Mouse (Mus musculus) cerebellum, adult 2 months (tissue): ENCODE measurements around the gene Ahrr. TPM values are rescaled to one million over a fixed set of nuclear protein-coding genes. Genes with fewer than 3 reads are reported as not detected.
A peak's percentile ranks its signal among the peaks of the same experiment; 100 is the strongest.

ENCODE experiments used
- DNase-seq, 2 experiments: peaks; one replicate each; pipeline ENCODE4 v3.0.0; 2021
- H3K27ac ChIP-seq: fragments of 200-500 bp; 2 replicates; pipeline ENCODE4 v1.5.1; 2012; ENCODE audit warnings: low read length, control low read depth, inconsistent platforms; ENCODE audit not compliant: insufficient read depth
- H3K27me3 ChIP-seq: fragments of 200-500 bp; 2 replicates; pipeline ENCODE4 v1.6.1; 2012; ENCODE audit warnings: inconsistent platforms, mild to moderate bottlenecking, low read length, moderate library complexity; ENCODE audit not compliant: control insufficient read depth, insufficient read depth
- H3K4me1 ChIP-seq: fragments of 200-500 bp; 2 replicates; pipeline ENCODE4 v1.6.1; 2011; ENCODE audit warnings: low read length; ENCODE audit not compliant: control insufficient read depth, insufficient read depth
- H3K4me3 ChIP-seq: fragments of 200-500 bp; replicated peaks from 2 replicates; pipeline ENCODE3; 2011; ENCODE audit warnings: mild to moderate bottlenecking, low read depth, low read length, control low read depth; ENCODE audit not compliant: insufficient read depth
- CTCF ChIP-seq: fragments of 200-500 bp; IDR thresholded peaks from 2 replicates; pipeline ENCODE4 v1.5.1; 2011; ENCODE audit warnings: low read depth, mild to moderate bottlenecking, control low read depth, low read length, moderate library complexity, borderline replicate concordance; ENCODE audit not compliant: insufficient read depth
- POLR2A ChIP-seq: fragments of 200-500 bp; IDR thresholded peaks from 2 replicates; pipeline ENCODE4 v1.6.1; 2011; ENCODE audit warnings: low read length, control low read depth, borderline replicate concordance; ENCODE audit not compliant: insufficient read depth
- WGBS: fragments of 180-500 bp; shearing (Covaris S2); methylation state at CpG from one replicate; pipeline ENCODE4 v1.1.7; 2018; 5-methylcytosine and 5-hydroxymethylcytosine counted together
- polyA plus RNA-seq: library from polyadenylated mRNA; depleted of rRNA; stranded (reverse); fragments of >200 nt; gene quantifications from 2 replicates; pipeline ENCODE4 v1.2.3, GENCODE M21; 2012

Ahrr gene
- polyA plus RNA-seq, 1 experiment = 0.18 TPM

- TF ChIP-seq CTCF = no peak
- TF ChIP-seq POLR2A = no peak
- Histone ChIP-seq H3K27ac (no peak overlapping the region), H3K4me1 (no peaks in the 10 kb centered on the region), H3K27me3 (no peaks in the 10 kb centered on the region), H3K4me3 (no peak overlapping the region)
- DNase-seq = no peak
- 83% methylated on average over 6 of the region's 6 CpGs for WGBS
These were observed 13.2 kb upstream of the Ahrr start for GRCm38 (mm10) chr13:74305380-74305779.

- no peak overlapping the region for H3K4me3 ChIP-seq
- H3K4me1 ChIP-seq = no peaks in the 10 kb centered on the region
- no peak for TF ChIP-seq POLR2A
- TF ChIP-seq CTCF = no peak
- no peak overlapping the region for H3K27ac ChIP-seq
- DNase-seq = no peak
- WGBS = 80% methylated on average over 10 of the region's 10 CpGs
- no peaks in the 10 kb centered on the region for H3K27me3 ChIP-seq
These were observed 10.2 kb upstream of the Ahrr start for GRCm38 (mm10) chr13:74302050-74303037.

- Histone ChIP-seq H3K27me3 (no peaks in the 10 kb centered on the region), H3K4me3 (no peak overlapping the region), H3K27ac (no peak overlapping the region), H3K4me1 (no peaks in the 10 kb centered on the region)
- TF ChIP-seq CTCF (no peak), POLR2A (no peak)
- WGBS = 77% methylated on average over 6 of the region's 6 CpGs
- no peak for DNase-seq
These were observed 9.5 kb upstream of the Ahrr start for GRCm38 (mm10) chr13:74301607-74301984.

- TF ChIP-seq POLR2A = no peak
- TF ChIP-seq CTCF = peak; percentile 90
- Histone ChIP-seq H3K4me1 (no peaks in the 10 kb centered on the region), H3K27me3 (no peaks in the 10 kb centered on the region), H3K4me3 (no peak overlapping the region), H3K27ac (no peak overlapping the region)
- DNase-seq = peak; percentile 44 to 65
- 39% methylated on average over 4 of the region's 4 CpGs for WGBS
These were observed 8.9 kb upstream of the Ahrr start for GRCm38 (mm10) chr13:74300925-74301606.

- TF ChIP-seq POLR2A = no peak
- TF ChIP-seq CTCF = no peak
- no peak for DNase-seq
- H3K27me3 ChIP-seq = no peaks in the 10 kb centered on the region
- H3K4me3 ChIP-seq = no peak overlapping the region
- no peak overlapping the region for H3K27ac ChIP-seq
- 80% methylated on average over 7 of the region's 7 CpGs for WGBS
- no peaks in the 10 kb centered on the region for H3K4me1 ChIP-seq
These were observed 4.2 kb upstream of the Ahrr start for GRCm38 (mm10) chr13:74296376-74296775.

- no peak for TF ChIP-seq POLR2A
- no peak for TF ChIP-seq CTCF
- no peak for DNase-seq
- Histone ChIP-seq H3K4me3 (no peak overlapping the region), H3K27me3 (no peaks in the 10 kb centered on the region), H3K27ac (no peak overlapping the region), H3K4me1 (no peaks in the 10 kb centered on the region)
- WGBS = 86% methylated on average over 5 of the region's 5 CpGs
These were observed 2.5 kb downstream of the Ahrr start for GRCm38 (mm10) chr13:74289646-74290045.

- no peaks in the 10 kb centered on the region for H3K27me3 ChIP-seq
- whole genome bisulfite sequencing = 78% methylated on average over 1 of the region's 2 CpGs
- no peak overlapping the region for H3K4me3 ChIP-seq
- H3K27ac ChIP-seq = no peak overlapping the region
- H3K4me1 ChIP-seq = no peaks in the 10 kb centered on the region
- no peak for DNase-seq
- TF ChIP-seq POLR2A (no peak), CTCF (no peak)
These were observed 9.8 kb downstream of the Ahrr start for GRCm38 (mm10) chr13:74282299-74282698.

GRCm38 (mm10) chr13:74275726-74276125, 16.4 kb downstream of the Ahrr start:
- DNase-seq = no peak
- WGBS = 82% methylated on average over 4 of the region's 4 CpGs
- no peaks in the 10 kb centered on the region for H3K27me3 ChIP-seq

More at GRCm38 (mm10) chr13:74275726-74276125, 16.4 kb downstream of the Ahrr start:
- H3K4me1 ChIP-seq = no peaks in the 10 kb centered on the region
- H3K4me3 ChIP-seq = no peak overlapping the region
- H3K27ac ChIP-seq = no peak overlapping the region
- TF ChIP-seq POLR2A (no peak), CTCF (no peak)
